Mouse (Mus musculus) liver, adult 2 months (tissue): Measurements from ENCODE around the gene Casc3.

ENCODE experiments used
- CTCF ChIP-seq: fragments of 200-500 bp; IDR thresholded peaks from 2 replicates; pipeline ENCODE4 v1.5.1; 2011; ENCODE audit warnings: low read depth, low read length, control low read depth
- POLR2A ChIP-seq: fragments of 200-500 bp; IDR thresholded peaks from 2 replicates; pipeline ENCODE4 v1.6.1; 2011; ENCODE audit warnings: low read length, control low read depth; ENCODE audit not compliant: insufficient read depth; ENCODE audit errors: extremely low read depth

GRCm38 (mm10) chr11:98789219-98789807 lies 15.4 kb upstream of the Casc3 start:
- TF ChIP-seq CTCF (no peak), POLR2A (no peak)
